Mouse (Mus musculus) heart, embryonic 10.5 days (tissue): ENCODE data around the gene Ccdc158. TPM values are rescaled to one million over a fixed set of nuclear protein-coding genes. Genes with fewer than 3 reads are reported as not detected.

Experiments used
- DNase-seq: peaks from one replicate; pipeline ENCODE4 v3.0.0-alpha.2; 2017; ENCODE audit warnings: low spot score
- H3K27ac ChIP-seq: fragments of 300-500 bp; sonication (generic); 2 replicates; pipeline ENCODE4 v1.5.1; 2016; ENCODE audit warnings: mild to moderate bottlenecking
- H3K27me3 ChIP-seq: fragments of 300-500 bp; sonication (generic); 2 replicates; pipeline ENCODE4 v1.6.1; 2016; ENCODE audit warnings: mild to moderate bottlenecking; ENCODE audit not compliant: poor library complexity, insufficient read depth, severe bottlenecking
- H3K36me3 ChIP-seq: fragments of 300-500 bp; sonication (generic); 2 replicates; pipeline ENCODE4 v1.6.1; 2016; ENCODE audit warnings: mild to moderate bottlenecking, moderate library complexity
- H3K4me1 ChIP-seq: fragments of 300-500 bp; sonication (generic); 2 replicates; pipeline ENCODE4 v1.6.1; 2016; ENCODE audit warnings: mild to moderate bottlenecking
- H3K4me3 ChIP-seq: fragments of 300-500 bp; sonication (generic); 2 replicates; pipeline ENCODE4 v1.5.1; 2016; ENCODE audit warnings: mild to moderate bottlenecking, moderate library complexity
- H3K9me3 ChIP-seq: fragments of 300-500 bp; sonication (generic); 2 replicates; pipeline ENCODE4 v1.6.1; 2016; ENCODE audit warnings: mild to moderate bottlenecking, moderate library complexity
- WGBS: fragments of 180-500 bp; shearing (Covaris S2); methylation state at CpG from one replicate; pipeline ENCODE4 v1.1.7; 2016; 5-methylcytosine and 5-hydroxymethylcytosine counted together
- polyA plus RNA-seq: library from polyadenylated mRNA; unstranded; fragments of >200 nt; fragmentation: Nextera tagmentation; extraction: Ambion mirVana; gene quantifications from 2 replicates; pipeline ENCODE4 v1.2.1, GENCODE M21; 2016

Ccdc158 gene
- polyA plus RNA-seq, 1 experiment from 2014 or later = 0.90 TPM

- 84% methylated on average over 5 of the region's 5 CpGs for WGBS
Observed at GRCm38 (mm10) chr5:92607492-92608229, 67.4 kb downstream of the Ccdc158 start.

DNA sequence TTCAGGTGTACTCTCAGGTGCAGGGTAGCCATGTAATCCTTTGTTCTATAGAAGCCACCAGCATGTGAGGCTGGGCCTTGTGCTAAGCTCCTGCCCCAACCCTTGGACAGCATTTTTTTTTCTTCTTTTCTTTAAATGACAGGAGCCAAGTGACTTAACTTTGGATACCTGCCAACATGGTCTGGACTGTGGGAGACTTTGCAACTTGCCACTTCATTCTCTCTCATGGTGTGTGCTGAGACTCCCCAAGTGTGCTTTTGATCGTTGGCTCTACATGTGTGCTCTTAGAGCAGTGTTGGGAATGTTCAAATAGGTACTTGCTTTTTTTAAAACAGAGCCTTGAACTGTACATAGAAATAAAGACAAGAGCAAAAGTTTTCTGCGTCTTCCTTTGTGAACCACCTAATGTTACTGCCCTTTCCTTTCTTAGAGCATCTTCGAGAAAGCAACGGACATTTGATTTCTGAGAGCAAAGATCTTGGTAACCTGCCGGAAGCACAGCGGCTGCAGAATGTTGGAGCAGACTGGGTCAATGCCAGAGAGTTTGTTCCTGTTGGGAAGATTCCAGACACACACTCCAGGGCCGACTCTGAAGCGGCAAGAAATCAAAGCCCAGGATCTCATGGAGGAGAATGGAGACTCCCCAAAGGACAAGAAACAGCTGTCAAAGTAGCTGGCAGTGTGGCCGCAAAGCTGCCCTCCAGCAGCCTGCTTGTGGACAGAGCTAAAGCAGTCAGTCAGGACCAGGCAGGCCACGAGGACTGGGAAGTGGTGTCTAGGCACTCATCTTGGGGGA, 70.4 kb downstream of the Ccdc158 start:
- Histone ChIP-seq H3K4me3 (peak overlapping the region; percentile 76), H3K9me3 (no peaks in the 10 kb centered on the region), H3K36me3 (peaks cover 16% of the 10 kb centered on the region), H3K4me1 (peaks cover 19% of the 10 kb centered on the region; the same call in 1 of the 2 replicates), H3K27me3 (peaks cover 9% of the 10 kb centered on the region; the same call in 1 of the 2 replicates), H3K27ac (no peak overlapping the region; the same call in 1 of the 2 replicates)
- 72% methylated on average over 10 of the region's 10 CpGs for WGBS
- no peak for DNase-seq

More at GRCm38 (mm10) chr5:92607492-92608229, 67.4 kb downstream of the Ccdc158 start:
- Histone ChIP-seq H3K36me3 (peaks cover 16% of the 10 kb centered on the region), H3K27me3 (no peaks in the 10 kb centered on the region), H3K27ac (no peak overlapping the region), H3K4me3 (no peak overlapping the region), H3K9me3 (no peaks in the 10 kb centered on the region), H3K4me1 (peaks cover 19% of the 10 kb centered on the region; the same call in 1 of the 2 replicates)
- no peak for DNase-seq

GRCm38 (mm10) chr5:92602691-92603690, 72.1 kb downstream of the Ccdc158 start, which contains the start of gene Stbd1:
TSS of gene Stbd1 (plus strand) at chr5:92603041.
- Histone ChIP-seq H3K36me3 (peaks cover 16% of the 10 kb centered on the region), H3K4me3 (peak within 1 kb of the TSS; percentile 76), H3K27me3 (peaks cover 9% of the 10 kb centered on the region; the same call in 1 of the 2 replicates), H3K4me1 (peaks cover 19% of the 10 kb centered on the region; the same call in 1 of the 2 replicates), H3K27ac (peak within 1 kb of the TSS; percentile 94), H3K9me3 (no peaks in the 10 kb centered on the region)
- under 1% methylated on average over 69 of the region's 69 CpGs for WGBS
- peak; percentile 92 for DNase-seq

GRCm38 (mm10) chr5:92599030-92599429, 76.0 kb downstream of the Ccdc158 start:
- H3K4me3 ChIP-seq = no peak overlapping the region
- H3K27me3 ChIP-seq = peaks cover 9% of the 10 kb centered on the region; the same call in 1 of the 2 replicates
- peaks cover 7% of the 10 kb centered on the region; the same call in 1 of the 2 replicates for H3K4me1 ChIP-seq
- H3K27ac ChIP-seq = no peak overlapping the region
- no peaks in the 10 kb centered on the region for H3K36me3 ChIP-seq
- H3K9me3 ChIP-seq = no peaks in the 10 kb centered on the region
- WGBS = 80% methylated on average over 10 of the region's 10 CpGs
- no peak for DNase-seq

GRCm38 (mm10) chr5:92596865-92597264, 78.2 kb downstream of the Ccdc158 start:
- H3K9me3 ChIP-seq = no peaks in the 10 kb centered on the region
- no peak overlapping the region for H3K27ac ChIP-seq
- no peak overlapping the region for H3K4me3 ChIP-seq
- H3K27me3 ChIP-seq = peaks cover 7% of the 10 kb centered on the region; the same call in 1 of the 2 replicates
- 88% methylated on average over 8 of the region's 8 CpGs for WGBS
- no peaks in the 10 kb centered on the region for H3K4me1 ChIP-seq
- no peak for DNase-seq
- H3K36me3 ChIP-seq = no peaks in the 10 kb centered on the region

DNA sequence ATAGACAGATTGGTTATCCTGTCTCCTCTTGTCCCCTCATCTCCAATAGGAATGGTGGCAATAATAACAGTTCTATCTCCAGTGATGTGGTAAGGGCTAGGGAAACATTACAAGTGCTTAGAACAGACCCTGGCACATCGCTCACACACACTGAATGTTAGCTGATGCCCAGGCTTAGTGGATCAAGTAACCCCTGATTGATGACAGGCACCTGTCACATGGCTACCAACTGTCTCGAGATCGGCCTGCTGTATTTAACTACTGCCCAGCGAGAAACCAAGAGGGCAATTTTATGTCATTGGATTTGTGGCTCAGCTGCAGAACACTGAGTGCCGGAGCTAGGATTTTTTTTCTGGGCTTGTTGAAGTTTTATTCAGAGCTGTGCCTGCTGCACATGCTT, 80.0 kb downstream of the Ccdc158 start:
- no peaks in the 10 kb centered on the region for H3K27me3 ChIP-seq
- no peaks in the 10 kb centered on the region for H3K36me3 ChIP-seq
- no peaks in the 10 kb centered on the region for H3K4me1 ChIP-seq
- H3K9me3 ChIP-seq = no peaks in the 10 kb centered on the region
- DNase-seq = no peak
- no peak overlapping the region for H3K4me3 ChIP-seq
- H3K27ac ChIP-seq = no peak overlapping the region
- 70% methylated on average over 5 of the region's 5 CpGs for WGBS

DNA sequence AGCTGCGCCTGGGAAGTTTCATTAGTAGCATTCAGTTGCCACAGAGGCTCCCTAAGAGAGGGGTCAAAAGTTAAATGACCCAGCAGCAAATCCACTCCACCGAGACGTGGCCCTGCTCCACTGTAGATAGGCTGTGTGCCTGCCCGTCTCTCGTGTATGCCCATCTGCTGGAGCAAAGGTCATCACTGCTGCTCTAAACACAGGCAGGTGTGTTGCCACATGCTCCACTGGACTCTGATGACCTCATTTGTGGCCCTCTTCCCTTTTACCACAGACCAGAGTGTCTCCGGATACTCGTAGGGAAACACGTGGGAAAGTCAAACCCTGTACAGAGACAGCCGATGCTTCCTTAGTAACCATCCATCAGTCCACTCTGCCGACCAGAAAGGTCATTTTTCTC, 89.1 kb downstream of the Ccdc158 start:
- Histone ChIP-seq H3K4me3 (no peak overlapping the region), H3K9me3 (no peaks in the 10 kb centered on the region), H3K27me3 (no peaks in the 10 kb centered on the region), H3K4me1 (peaks cover 3% of the 10 kb centered on the region; the same call in 1 of the 2 replicates), H3K27ac (no peak overlapping the region), H3K36me3 (no peaks in the 10 kb centered on the region)
- no peak for DNase-seq
- WGBS = 61% methylated on average over 10 of the region's 10 CpGs

- no peak overlapping the region for H3K4me3 ChIP-seq
- WGBS = 83% methylated on average over 14 of the region's 14 CpGs
Observed at GRCm38 (mm10) chr5:92579559-92579958, 95.5 kb downstream of the Ccdc158 start.

GRCm38 (mm10) chr5:92571232-92571631, 103.8 kb downstream of the Ccdc158 start:
- no peak overlapping the region for H3K27ac ChIP-seq
- no peak for DNase-seq
- H3K27me3 ChIP-seq = no peaks in the 10 kb centered on the region
- no peaks in the 10 kb centered on the region for H3K36me3 ChIP-seq
- H3K4me1 ChIP-seq = no peaks in the 10 kb centered on the region
- 87% methylated on average over 4 of the region's 4 CpGs for WGBS
- no peaks in the 10 kb centered on the region for H3K9me3 ChIP-seq
- H3K4me3 ChIP-seq = no peak overlapping the region

More at GRCm38 (mm10) chr5:92579559-92579958, 95.5 kb downstream of the Ccdc158 start:
- DNase-seq = no peak
- Histone ChIP-seq H3K36me3 (no peaks in the 10 kb centered on the region), H3K4me1 (no peaks in the 10 kb centered on the region), H3K9me3 (no peaks in the 10 kb centered on the region), H3K27me3 (no peaks in the 10 kb centered on the region), H3K27ac (no peak overlapping the region)

DNA sequence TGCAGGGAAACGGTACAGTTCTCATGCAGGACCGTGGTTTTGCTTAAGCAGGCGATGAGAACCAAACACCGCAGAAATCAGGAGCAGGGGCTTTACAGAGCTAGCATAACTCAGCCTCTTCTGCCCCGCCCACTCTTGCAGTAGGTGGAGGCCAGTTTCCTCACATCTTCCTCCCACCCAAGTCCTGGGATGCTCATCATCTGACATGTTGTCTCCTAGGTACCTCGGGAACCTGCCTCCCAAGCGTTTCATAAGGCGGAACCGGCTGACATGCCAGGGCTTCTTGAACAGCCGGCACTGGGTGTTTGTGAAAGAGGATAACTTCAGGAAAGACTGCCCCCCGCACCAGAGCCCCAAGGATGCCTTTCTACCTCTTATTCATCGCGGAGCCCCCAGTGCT, 113.1 kb downstream of the Ccdc158 start:
- Histone ChIP-seq H3K27me3 (no peaks in the 10 kb centered on the region), H3K4me1 (no peaks in the 10 kb centered on the region), H3K4me3 (no peak overlapping the region), H3K27ac (no peak overlapping the region), H3K36me3 (no peaks in the 10 kb centered on the region), H3K9me3 (no peaks in the 10 kb centered on the region)
- 74% methylated on average over 13 of the region's 13 CpGs for WGBS
- no peak for DNase-seq

- Histone ChIP-seq H3K27ac (no peak overlapping the region), H3K4me1 (no peaks in the 10 kb centered on the region), H3K9me3 (no peaks in the 10 kb centered on the region), H3K36me3 (no peaks in the 10 kb centered on the region), H3K4me3 (no peak overlapping the region), H3K27me3 (no peaks in the 10 kb centered on the region)
- DNase-seq = no peak
- WGBS = 81% methylated on average over 2 of the region's 2 CpGs
Observed at GRCm38 (mm10) chr5:92560201-92560600, 114.9 kb downstream of the Ccdc158 start.
